Mouse (Mus musculus) neural tube, embryonic 14.5 days (tissue): ENCODE measurements around the gene Gla. TPM values are rescaled to one million over a fixed set of nuclear protein-coding genes. Genes with fewer than 3 reads are reported as not detected.

Source experiments
- ATAC-seq: fragments of 200-750 bp; cut with Nextera tagmentation; 2 replicates; pipeline ENCODE4 v1.8.0; 2017; ENCODE audit warnings: low read depth, mild to moderate bottlenecking, moderate TSS enrichment, moderate library complexity
- H3K27ac ChIP-seq: fragments of 300-500 bp; sonication (generic); 2 replicates; pipeline ENCODE4 v1.5.1; 2014; ENCODE audit warnings: low read depth, mild to moderate bottlenecking, control low read depth, low read length, moderate library complexity, mixed read lengths
- H3K27me3 ChIP-seq: fragments of 300-500 bp; sonication (generic); 2 replicates; pipeline ENCODE4 v1.6.1; 2014; ENCODE audit warnings: low read length; ENCODE audit not compliant: control insufficient read depth, insufficient read depth
- H3K36me3 ChIP-seq: fragments of 300-500 bp; sonication (generic); 2 replicates; pipeline ENCODE4 v1.6.1; 2014; ENCODE audit warnings: low read length, mixed read lengths; ENCODE audit not compliant: control insufficient read depth, insufficient read depth
- H3K4me1 ChIP-seq: fragments of 300-500 bp; sonication (generic); 2 replicates; pipeline ENCODE4 v1.6.1; 2014; ENCODE audit warnings: low read length; ENCODE audit not compliant: control insufficient read depth, insufficient read depth
- H3K4me2 ChIP-seq: fragments of 300-500 bp; sonication (generic); 2 replicates; pipeline ENCODE4 v1.6.1; 2014; ENCODE audit warnings: mild to moderate bottlenecking, low read depth, low read length, control low read depth
- H3K4me3 ChIP-seq: fragments of 300-500 bp; sonication (generic); 2 replicates; pipeline ENCODE4 v1.5.1; 2014; ENCODE audit warnings: low read depth, low read length, control low read depth, mixed read lengths
- H3K9ac ChIP-seq: fragments of 300-500 bp; sonication (generic); replicated peaks from 2 replicates; pipeline ENCODE4 v1.6.1; 2014; ENCODE audit warnings: low read depth, mild to moderate bottlenecking, control low read depth, low read length, mixed read lengths
- H3K9me3 ChIP-seq: fragments of 300-500 bp; sonication (generic); 2 replicates; pipeline ENCODE4 v1.6.1; 2016; ENCODE audit warnings: low read length; ENCODE audit not compliant: control insufficient read depth
- WGBS: fragments of 180-500 bp; shearing (Covaris S2); extraction: QIAGEN DNeasy Blood & Tissue Kit; methylation state at CpG from one replicate; pipeline ENCODE4 v1.1.7; 2014; 5-methylcytosine and 5-hydroxymethylcytosine counted together
- polyA plus RNA-seq: library from polyadenylated mRNA; unstranded; fragments of >200 nt; fragmentation: Nextera tagmentation; extraction: Ambion mirVana; gene quantifications from 2 replicates; pipeline ENCODE4 v1.2.1, GENCODE M21; 2014

Gene Gla
- polyA plus RNA-seq, 1 experiment from 2014 or later, result 3.2 TPM

GRCm38 (mm10) chrX:134599922-134600565 lies 881 bp downstream of the Gla start:
- WGBS, result 19% methylated on average over 10 of the region's 10 CpGs
- ATAC-seq, result 0 out of 2 replicates have a peak, but pooled peaks have one; percentile 2

GRCm38 (mm10) chrX:134589836-134590235 lies 11.1 kb downstream of the Gla start:
- Histone ChIP-seq H3K4me3 (no peak overlapping the region), H3K36me3 (no peaks in the 10 kb centered on the region), H3K4me2 (no peak overlapping the region), H3K27me3 (no peaks in the 10 kb centered on the region), H3K4me1 (no peaks in the 10 kb centered on the region), H3K9me3 (no peaks in the 10 kb centered on the region), H3K9ac (no peak overlapping the region), H3K27ac (no peak overlapping the region)
- WGBS, result 74% methylated on average over 5 of the region's 5 CpGs
- no peak for ATAC-seq

More at GRCm38 (mm10) chrX:134599922-134600565, 881 bp downstream of the Gla start:
- Histone ChIP-seq H3K9ac (peak overlapping the region; percentile 37), H3K9me3 (no peaks in the 10 kb centered on the region), H3K27me3 (no peaks in the 10 kb centered on the region), H3K4me3 (peak overlapping the region; percentile 51), H3K4me2 (peak overlapping the region; percentile 53), H3K4me1 (peaks cover 9% of the 10 kb centered on the region; the same call in 1 of the 2 replicates), H3K36me3 (no peaks in the 10 kb centered on the region), H3K27ac (peak overlapping the region; percentile 24)

- Histone ChIP-seq H3K9ac (no peak overlapping the region), H3K36me3 (no peaks in the 10 kb centered on the region), H3K27me3 (no peaks in the 10 kb centered on the region), H3K4me3 (no peak overlapping the region), H3K4me1 (no peaks in the 10 kb centered on the region), H3K9me3 (no peaks in the 10 kb centered on the region), H3K27ac (no peak overlapping the region), H3K4me2 (no peak overlapping the region)
- no peak for ATAC-seq
- 77% methylated on average over 3 of the region's 3 CpGs for WGBS
Measured at GRCm38 (mm10) chrX:134588997-134589396, 11.9 kb downstream of the Gla start.

GRCm38 (mm10) chrX:134588261-134588660 lies 12.7 kb downstream of the Gla start:
- 87% methylated on average over 4 of the region's 4 CpGs for WGBS
- no peaks in the 10 kb centered on the region for H3K27me3 ChIP-seq
- no peak overlapping the region for H3K4me3 ChIP-seq
- H3K27ac ChIP-seq, result no peak overlapping the region
- H3K9me3 ChIP-seq, result no peaks in the 10 kb centered on the region
- no peaks in the 10 kb centered on the region for H3K4me1 ChIP-seq
- no peak for ATAC-seq
- no peak overlapping the region for H3K9ac ChIP-seq
- H3K36me3 ChIP-seq, result no peaks in the 10 kb centered on the region
- H3K4me2 ChIP-seq, result no peak overlapping the region

- Histone ChIP-seq H3K4me2 (peak overlapping the region; percentile 61), H3K4me3 (peak overlapping the region; percentile 41)
- 34% methylated on average over 8 of the region's 8 CpGs for WGBS
Measured at GRCm38 (mm10) chrX:134586447-134586846, 14.5 kb downstream of the Gla start.

GRCm38 (mm10) chrX:134585103-134586002 lies 15.6 kb downstream of the Gla start, which contains the start of gene Rpl36a:
TSS of gene Rpl36a (plus strand) at chrX:134585654.
- H3K27ac ChIP-seq, result peak within 1 kb of the TSS; percentile 71
- H3K4me1 ChIP-seq, result no peaks in the 10 kb centered on the region
- H3K4me3 ChIP-seq, result peak within 1 kb of the TSS; percentile 41
- H3K9ac ChIP-seq, result peak within 1 kb of the TSS; percentile 47
- no peaks in the 10 kb centered on the region for H3K27me3 ChIP-seq
- H3K36me3 ChIP-seq, result no peaks in the 10 kb centered on the region
- H3K4me2 ChIP-seq, result peak within 1 kb of the TSS; percentile 61
- ATAC-seq, result peak; percentile 98
- 14% methylated on average over 45 of the region's 45 CpGs for WGBS
- H3K9me3 ChIP-seq, result no peaks in the 10 kb centered on the region

More at GRCm38 (mm10) chrX:134586447-134586846, 14.5 kb downstream of the Gla start:
- Histone ChIP-seq H3K27me3 (no peaks in the 10 kb centered on the region), H3K36me3 (no peaks in the 10 kb centered on the region), H3K9ac (peak overlapping the region; percentile 47), H3K27ac (no peak overlapping the region), H3K9me3 (no peaks in the 10 kb centered on the region), H3K4me1 (no peaks in the 10 kb centered on the region)
- ATAC-seq, result no peak

GRCm38 (mm10) chrX:134582888-134583669 lies 17.8 kb downstream of the Gla start, which contains the start of gene Btk:
TSS of gene Btk (minus strand) at chrX:134583570.
- Histone ChIP-seq H3K4me2 (no peak within 1 kb of the TSS), H3K27ac (no peak within 1 kb of the TSS), H3K4me1 (no peaks in the 10 kb centered on the region), H3K9ac (no peak within 1 kb of the TSS), H3K4me3 (no peak within 1 kb of the TSS), H3K27me3 (no peaks in the 10 kb centered on the region), H3K9me3 (no peaks in the 10 kb centered on the region), H3K36me3 (no peaks in the 10 kb centered on the region)
- WGBS, result 90% methylated on average over 11 of the region's 11 CpGs
- ATAC-seq, result no peak

GRCm38 (mm10) chrX:134582270-134582669 lies 18.7 kb downstream of the Gla start:
- Histone ChIP-seq H3K27ac (no peak overlapping the region), H3K4me2 (no peak overlapping the region), H3K4me3 (no peak overlapping the region), H3K9me3 (no peaks in the 10 kb centered on the region), H3K9ac (no peak overlapping the region), H3K4me1 (no peaks in the 10 kb centered on the region), H3K27me3 (no peaks in the 10 kb centered on the region), H3K36me3 (no peaks in the 10 kb centered on the region)
- WGBS, result 86% methylated on average over 11 of the region's 11 CpGs
- ATAC-seq, result no peak
